Mouse (Mus musculus) retina, postnatal 1 day (tissue): ENCODE results near the gene Gtdc1.

Experiments
- DNase-seq: peaks from one replicate; pipeline ENCODE4 v3.0.0-alpha.2; 2012

Gtdc1 gene

GRCm38 (mm10) chr2:44518085-44518484, 409.4 kb downstream of the Gtdc1 start:
- DNase-seq: peak; percentile 57
